Mouse (Mus musculus): ENCODE results near the gene Smoc1. TPM values are rescaled to one million over a fixed set of nuclear protein-coding genes. Genes with fewer than 3 reads are reported as not detected.

The Smoc1 gene
- polyA plus RNA-seq, 1 experiment, result 35.6 TPM

GRCm38 (mm10) chr12:81085244-81085643, 58.6 kb downstream of the Smoc1 start:
- no peaks in the 10 kb centered on the region for H3K4me1 ChIP-seq (ENCODE audit: control insufficient read depth, insufficient read depth, insufficient read length, low read length)
- H3K4me3 ChIP-seq (ENCODE audit: insufficient read depth, low read depth, low read length), result no peak overlapping the region
- H3K27ac ChIP-seq (replicated peaks; ENCODE audit: low read depth, low read length), result no peak overlapping the region

DNA sequence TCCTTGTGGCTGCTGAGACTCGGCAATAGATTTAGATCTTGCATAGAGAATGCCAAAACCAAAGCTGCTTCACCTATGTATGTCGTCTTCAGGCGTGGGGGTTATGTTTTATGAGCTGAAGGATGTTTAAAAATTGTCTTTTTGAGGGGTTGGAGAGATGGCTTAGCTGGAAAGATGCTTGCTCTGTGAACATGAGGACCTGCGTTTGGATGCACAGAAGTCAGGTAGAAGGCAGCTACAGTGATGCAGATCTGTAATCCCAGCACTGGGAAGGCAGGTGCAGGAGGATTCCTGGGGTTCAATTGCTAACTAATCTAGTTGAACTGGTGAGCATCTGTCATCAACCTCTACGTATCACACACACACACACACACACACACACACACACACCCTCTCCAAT, 61.5 kb downstream of the Smoc1 start:
- H3K4me3 ChIP-seq (ENCODE audit: insufficient read depth, low read depth, low read length), result no peak overlapping the region
- H3K27ac ChIP-seq (replicated peaks; ENCODE audit: low read depth, low read length), result no peak overlapping the region
- no peaks in the 10 kb centered on the region for H3K4me1 ChIP-seq (ENCODE audit: control insufficient read depth, insufficient read depth, insufficient read length, low read length)

- Histone ChIP-seq H3K4me1 (ENCODE audit: control insufficient read depth, insufficient read depth, insufficient read length, low read length) (no peaks in the 10 kb centered on the region), H3K4me3 (ENCODE audit: insufficient read depth, low read depth, low read length) (no peak overlapping the region), H3K27ac (replicated peaks; ENCODE audit: low read depth, low read length) (no peak overlapping the region)
Observed at GRCm38 (mm10) chr12:81091641-81092040, 65.0 kb downstream of the Smoc1 start.

- H3K4me1 ChIP-seq (ENCODE audit: control insufficient read depth, insufficient read depth, insufficient read length, low read length), result no peaks in the 10 kb centered on the region
- no peak overlapping the region for H3K4me3 ChIP-seq (ENCODE audit: insufficient read depth, low read depth, low read length)
- no peak overlapping the region for H3K27ac ChIP-seq (replicated peaks; ENCODE audit: low read depth, low read length)
Observed at GRCm38 (mm10) chr12:81092641-81093040, 66.0 kb downstream of the Smoc1 start.

DNA sequence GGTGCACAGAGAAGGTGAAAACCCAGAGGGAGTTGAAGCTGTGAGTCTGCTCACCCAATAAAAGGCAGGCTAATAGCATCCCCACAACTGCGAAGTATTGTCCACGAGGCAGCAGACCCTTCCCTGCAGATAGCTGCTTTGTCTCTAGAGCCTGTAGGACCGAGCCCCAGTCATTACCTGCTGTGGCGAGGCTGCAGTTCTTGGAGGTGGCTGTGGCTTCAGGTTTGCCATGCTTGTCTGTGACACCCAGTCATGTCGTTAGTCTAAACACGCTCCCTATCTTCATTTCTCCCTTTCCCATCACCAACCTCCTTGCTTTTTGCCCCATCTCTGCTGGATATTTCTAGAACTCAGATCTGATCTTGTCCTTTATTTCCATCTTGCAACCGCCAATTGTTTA, 66.6 kb downstream of the Smoc1 start:
- Histone ChIP-seq H3K27ac (replicated peaks; ENCODE audit: low read depth, low read length) (no peak overlapping the region), H3K4me1 (ENCODE audit: control insufficient read depth, insufficient read depth, insufficient read length, low read length) (no peaks in the 10 kb centered on the region)

GRCm38 (mm10) chr12:81094766-81095405, 68.3 kb downstream of the Smoc1 start:
- Histone ChIP-seq H3K4me3 (ENCODE audit: insufficient read depth, low read depth, low read length) (no peak overlapping the region), H3K27ac (replicated peaks; ENCODE audit: low read depth, low read length) (no peak overlapping the region), H3K4me1 (ENCODE audit: control insufficient read depth, insufficient read depth, insufficient read length, low read length) (no peaks in the 10 kb centered on the region)

More for the DNA sequence above, 66.6 kb downstream of the Smoc1 start:
- no peak overlapping the region for H3K4me3 ChIP-seq (ENCODE audit: insufficient read depth, low read depth, low read length)

- H3K4me1 ChIP-seq (ENCODE audit: control insufficient read depth, insufficient read depth, insufficient read length, low read length), result no peaks in the 10 kb centered on the region
- H3K4me3 ChIP-seq (ENCODE audit: insufficient read depth, low read depth, low read length), result no peak overlapping the region
- H3K27ac ChIP-seq (replicated peaks; ENCODE audit: low read depth, low read length), result no peak overlapping the region
Observed at GRCm38 (mm10) chr12:81097267-81097666, 70.7 kb downstream of the Smoc1 start.

GRCm38 (mm10) chr12:81097738-81098137, 71.1 kb downstream of the Smoc1 start:
- H3K4me3 ChIP-seq (ENCODE audit: insufficient read depth, low read depth, low read length), result no peak overlapping the region
- no peak overlapping the region for H3K27ac ChIP-seq (replicated peaks; ENCODE audit: low read depth, low read length)
- no peaks in the 10 kb centered on the region for H3K4me1 ChIP-seq (ENCODE audit: control insufficient read depth, insufficient read depth, insufficient read length, low read length)

DNA sequence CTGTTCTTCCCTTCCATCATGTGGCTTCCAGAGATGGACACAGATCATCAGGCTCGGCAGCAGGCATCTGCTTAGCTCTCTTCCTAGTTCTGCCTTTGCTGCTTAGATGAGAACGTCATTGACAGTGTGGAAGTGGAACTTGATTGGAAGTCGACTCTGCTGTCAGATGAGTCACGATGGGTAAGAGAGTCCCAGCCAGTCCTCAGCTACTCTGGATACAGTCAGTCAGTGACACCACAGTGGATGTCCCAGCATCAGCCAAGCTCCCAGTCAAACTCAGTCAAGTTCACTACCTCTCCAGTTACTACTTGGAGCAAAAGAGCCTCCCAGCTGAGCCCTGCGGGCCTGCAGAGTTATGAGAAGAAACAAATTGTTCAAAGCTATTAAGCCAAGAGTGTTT, 72.6 kb downstream of the Smoc1 start:
- Histone ChIP-seq H3K27ac (replicated peaks; ENCODE audit: low read depth, low read length) (no peak overlapping the region), H3K4me1 (ENCODE audit: control insufficient read depth, insufficient read depth, insufficient read length, low read length) (no peaks in the 10 kb centered on the region), H3K4me3 (ENCODE audit: insufficient read depth, low read depth, low read length) (no peak overlapping the region)

DNA sequence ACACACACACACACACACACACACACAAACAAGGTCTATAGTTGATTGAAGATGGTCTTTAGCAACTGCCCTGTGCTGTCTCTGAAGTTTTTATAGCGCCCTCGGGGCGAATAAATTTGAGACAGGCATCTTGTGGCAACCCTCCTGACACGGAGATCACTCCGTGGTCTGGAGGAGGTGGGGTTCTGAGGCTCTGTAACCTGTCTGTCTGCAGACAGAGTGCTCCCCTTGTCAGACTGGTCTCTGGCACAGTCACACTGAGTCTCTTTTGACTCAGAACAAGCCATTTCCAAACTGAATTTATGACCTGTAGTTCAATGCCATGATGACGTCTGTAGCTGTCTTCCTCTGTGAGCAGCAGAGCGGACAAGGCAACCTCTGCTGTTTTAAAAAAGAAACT, 75.1 kb downstream of the Smoc1 start:
- H3K4me3 ChIP-seq (ENCODE audit: insufficient read depth, low read depth, low read length), result no peak overlapping the region
- no peaks in the 10 kb centered on the region for H3K4me1 ChIP-seq (ENCODE audit: control insufficient read depth, insufficient read depth, insufficient read length, low read length)
- H3K27ac ChIP-seq (replicated peaks; ENCODE audit: low read depth, low read length), result no peak overlapping the region

DNA sequence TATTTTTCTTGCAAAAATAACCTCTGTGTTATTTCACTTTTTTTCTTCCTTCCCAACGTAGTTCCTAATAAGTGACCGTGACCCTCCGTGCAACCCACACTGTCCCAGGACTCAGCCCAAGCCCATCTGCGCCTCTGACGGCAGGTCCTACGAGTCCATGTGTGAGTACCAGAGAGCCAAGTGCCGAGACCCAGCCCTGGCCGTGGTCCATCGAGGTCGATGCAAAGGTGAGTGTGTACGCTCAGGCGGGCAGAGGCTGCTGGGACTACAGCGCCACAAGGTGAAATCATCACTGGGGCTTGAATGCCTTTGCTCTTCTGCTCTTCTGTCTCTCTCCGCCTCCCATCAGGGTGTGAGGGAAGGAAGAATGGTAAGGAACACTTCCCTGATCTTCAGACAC, 77.9 kb downstream of the Smoc1 start:
- H3K27ac ChIP-seq (replicated peaks; ENCODE audit: low read depth, low read length), result no peak overlapping the region
- H3K4me3 ChIP-seq (ENCODE audit: insufficient read depth, low read depth, low read length), result no peak overlapping the region

DNA sequence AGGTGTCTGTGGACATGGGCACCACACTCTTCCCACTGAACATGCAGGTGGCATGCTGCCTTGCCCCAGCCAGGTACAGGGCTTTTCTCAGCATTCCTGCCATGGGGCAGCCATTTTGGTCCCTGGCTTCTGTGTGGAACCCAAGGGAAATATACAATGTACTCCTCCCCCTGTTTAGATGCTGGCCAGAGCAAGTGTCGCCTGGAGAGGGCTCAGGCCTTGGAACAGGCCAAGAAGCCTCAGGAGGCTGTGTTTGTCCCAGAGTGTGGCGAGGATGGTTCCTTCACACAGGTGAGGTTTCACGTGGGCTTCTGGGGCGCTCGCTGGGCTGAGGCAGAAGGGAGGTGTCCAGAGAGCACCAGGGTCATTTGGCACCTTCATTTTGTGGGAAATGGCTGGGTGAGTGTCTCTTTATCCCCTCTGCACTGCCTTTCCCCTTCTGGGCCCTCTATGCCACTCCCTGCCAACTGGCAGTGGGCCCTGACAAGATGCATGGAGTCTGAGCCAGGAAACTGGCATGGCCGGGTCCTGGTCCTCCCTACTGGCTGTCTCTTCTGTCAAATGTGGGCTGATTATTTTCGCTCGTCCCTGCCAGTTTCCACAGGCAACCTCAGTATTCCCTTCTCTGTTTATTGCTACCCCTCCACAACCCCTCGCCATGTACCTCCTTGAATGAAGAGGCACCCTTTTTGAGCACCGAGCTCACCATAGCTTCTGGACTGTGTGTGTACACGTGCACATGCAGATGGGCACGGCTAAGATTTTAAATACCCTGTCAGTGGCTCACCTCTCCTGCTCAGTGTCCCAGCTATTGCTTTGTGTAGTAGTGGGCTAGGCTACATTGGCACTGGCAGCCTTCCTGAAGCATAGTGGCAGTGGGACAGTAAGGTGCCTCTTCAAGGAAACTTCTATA, 79.4 kb downstream of the Smoc1 start:
- Histone ChIP-seq H3K4me3 (ENCODE audit: insufficient read depth, low read depth, low read length) (no peak overlapping the region), H3K4me1 (ENCODE audit: control insufficient read depth, insufficient read depth, insufficient read length, low read length) (0 out of 2 replicates have a peak, but pooled peaks cover 4% of the 10 kb centered on the region), H3K27ac (replicated peaks; ENCODE audit: low read depth, low read length) (no peak overlapping the region)

More for the DNA sequence above, 77.9 kb downstream of the Smoc1 start:
- 0 out of 2 replicates have a peak, but pooled peaks cover 4% of the 10 kb centered on the region for H3K4me1 ChIP-seq (ENCODE audit: control insufficient read depth, insufficient read depth, insufficient read length, low read length)

GRCm38 (mm10) chr12:81107278-81108100, 80.9 kb downstream of the Smoc1 start:
- H3K4me1 ChIP-seq (ENCODE audit: control insufficient read depth, insufficient read depth, insufficient read length, low read length), result peaks cover 4% of the 10 kb centered on the region; the same call in 1 of the 2 replicates
- no peak overlapping the region for H3K4me3 ChIP-seq (ENCODE audit: insufficient read depth, low read depth, low read length)
- H3K27ac ChIP-seq (replicated peaks; ENCODE audit: low read depth, low read length), result no peak overlapping the region

GRCm38 (mm10) chr12:81108600-81109011, 82.0 kb downstream of the Smoc1 start:
- Histone ChIP-seq H3K4me1 (ENCODE audit: control insufficient read depth, insufficient read depth, insufficient read length, low read length) (peaks cover 4% of the 10 kb centered on the region; the same call in 1 of the 2 replicates), H3K4me3 (ENCODE audit: insufficient read depth, low read depth, low read length) (no peak overlapping the region), H3K27ac (replicated peaks; ENCODE audit: low read depth, low read length) (no peak overlapping the region)

DNA sequence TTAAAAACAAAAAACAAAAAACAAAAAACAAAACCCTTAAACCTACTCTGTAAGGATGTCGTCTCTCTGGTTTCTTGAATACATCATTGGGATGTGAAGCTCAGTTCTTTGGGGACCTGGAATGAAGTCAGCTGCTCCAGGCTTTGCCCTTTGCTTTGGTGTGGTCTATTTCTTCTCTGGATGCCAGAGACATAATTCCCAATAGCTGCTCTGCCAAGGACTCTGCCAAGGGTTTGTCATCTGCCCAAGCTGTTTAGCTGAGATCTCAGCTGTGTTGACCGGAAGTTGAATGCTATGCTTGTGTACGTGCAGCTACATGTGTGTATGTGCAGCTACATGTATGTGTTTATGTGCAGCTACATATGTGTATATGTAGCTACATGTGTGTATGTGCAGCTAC, 83.4 kb downstream of the Smoc1 start:
- H3K4me1 ChIP-seq (ENCODE audit: control insufficient read depth, insufficient read depth, insufficient read length, low read length), result peaks cover 4% of the 10 kb centered on the region; the same call in 1 of the 2 replicates
- H3K27ac ChIP-seq (replicated peaks; ENCODE audit: low read depth, low read length), result no peak overlapping the region
- H3K4me3 ChIP-seq (ENCODE audit: insufficient read depth, low read depth, low read length), result no peak overlapping the region
